Mouse (Mus musculus) ovary, postnatal 36 days (tissue): ENCODE data around the gene C330021F23Rik.

ENCODE experiments used
- DNase-seq: peaks from one replicate; pipeline ENCODE4 v3.0.0; 2022; ENCODE audit warnings: low spot score, mixed read lengths

The C330021F23Rik gene

DNA sequence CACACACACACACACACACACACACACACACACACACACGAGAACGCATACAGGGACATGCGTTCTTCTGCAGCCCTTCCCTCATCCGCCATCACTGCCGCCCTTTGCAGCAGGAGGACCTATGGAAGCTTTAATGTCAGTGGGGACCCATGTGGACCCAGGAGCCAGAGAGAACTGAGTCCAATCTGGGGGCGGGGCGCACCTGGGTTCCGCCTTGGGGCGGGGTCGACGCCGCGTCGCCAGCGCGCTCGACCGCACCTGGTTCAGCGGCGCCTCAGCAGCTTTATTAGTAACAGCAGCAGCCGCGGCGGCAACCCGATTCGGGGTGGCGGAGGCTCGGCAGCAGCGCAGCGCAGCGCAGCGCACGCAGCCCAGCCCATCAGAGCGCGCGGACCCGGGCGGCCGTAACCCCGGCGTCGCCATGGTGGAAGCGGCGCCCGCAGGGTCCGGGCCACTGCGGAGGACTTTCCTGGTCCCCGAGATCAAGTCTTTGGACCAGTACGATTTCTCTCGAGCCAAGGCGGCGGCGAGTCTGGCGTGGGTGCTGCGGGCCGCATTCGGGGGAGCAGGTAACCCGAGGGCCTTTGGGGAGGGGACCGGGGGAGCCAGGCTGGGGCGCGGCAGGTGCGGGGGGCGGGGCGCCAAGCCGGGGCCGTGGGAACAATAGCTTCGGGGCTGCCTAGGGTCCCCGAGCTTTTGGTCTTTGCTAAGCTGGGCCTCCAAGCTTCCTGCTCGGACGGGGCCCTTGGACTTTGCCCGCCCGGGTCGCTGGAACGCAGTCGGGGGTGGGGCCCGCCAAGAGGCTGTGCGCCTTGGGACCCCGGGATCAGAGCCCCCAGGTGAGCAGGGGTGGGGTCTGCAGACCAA is 19.8 kb downstream of the C330021F23Rik start:
- peak; percentile 67 for DNase-seq

DNA sequence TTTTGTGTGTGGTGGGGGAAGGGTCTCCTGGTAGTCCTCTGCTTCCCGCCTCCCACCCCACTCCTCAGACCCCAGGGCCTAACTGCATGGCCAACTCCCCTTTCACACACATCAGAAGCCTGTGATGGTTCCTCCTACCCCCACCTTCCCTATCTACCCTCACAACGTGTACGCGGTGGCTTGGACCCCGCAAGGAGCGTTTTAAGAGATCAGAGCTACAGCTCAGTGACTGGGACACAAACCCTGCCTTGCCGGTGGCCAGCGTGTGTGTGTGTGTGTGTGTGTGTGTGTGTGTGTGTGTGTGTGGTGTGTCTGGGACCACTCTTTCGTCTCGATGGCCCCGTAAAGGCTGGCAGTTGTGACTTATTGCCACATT is 20.5 kb downstream of the C330021F23Rik start:
- DNase-seq, result no peak

DNA sequence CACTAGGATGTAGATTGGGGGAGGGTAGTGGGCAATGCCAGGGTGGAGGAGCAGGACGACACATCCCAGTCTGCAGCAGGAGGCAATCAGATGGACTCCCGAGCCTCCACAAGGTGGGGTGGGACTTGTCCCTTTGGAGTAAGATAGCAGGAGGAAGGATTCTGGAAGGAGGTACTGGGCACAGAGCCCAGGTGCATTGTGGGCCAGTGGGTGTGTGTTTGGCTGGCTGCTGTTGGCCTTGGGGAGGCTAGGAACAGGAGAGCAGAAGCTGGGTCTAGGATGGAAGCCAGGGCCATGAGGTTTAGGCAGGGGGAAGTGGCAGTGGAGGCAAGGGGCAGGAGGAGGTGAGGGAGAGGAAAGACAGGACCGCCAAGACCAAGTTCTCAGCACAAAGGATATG is 25.7 kb downstream of the C330021F23Rik start:
- peak; percentile 59 for DNase-seq

DNA sequence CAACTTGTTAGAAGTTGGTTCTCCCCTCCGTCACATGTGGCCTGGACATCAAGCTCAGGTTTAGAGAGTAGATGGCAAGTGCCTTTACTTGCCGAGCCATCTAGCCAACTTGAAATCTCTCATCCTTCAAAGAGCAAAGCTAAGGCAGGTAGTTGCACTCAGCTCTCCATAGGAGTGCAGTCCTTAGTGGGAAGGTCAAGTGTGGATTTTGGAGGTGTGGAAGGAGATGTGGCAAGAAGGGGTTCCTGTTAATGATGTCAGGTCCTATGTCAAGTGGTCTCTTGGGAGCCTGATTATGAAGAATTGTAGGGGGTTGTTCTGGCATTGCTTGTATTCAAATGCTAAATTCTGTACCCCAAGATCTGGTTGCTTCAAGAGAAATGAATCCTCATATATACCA is 26.7 kb downstream of the C330021F23Rik start:
- DNase-seq, result no peak

DNA sequence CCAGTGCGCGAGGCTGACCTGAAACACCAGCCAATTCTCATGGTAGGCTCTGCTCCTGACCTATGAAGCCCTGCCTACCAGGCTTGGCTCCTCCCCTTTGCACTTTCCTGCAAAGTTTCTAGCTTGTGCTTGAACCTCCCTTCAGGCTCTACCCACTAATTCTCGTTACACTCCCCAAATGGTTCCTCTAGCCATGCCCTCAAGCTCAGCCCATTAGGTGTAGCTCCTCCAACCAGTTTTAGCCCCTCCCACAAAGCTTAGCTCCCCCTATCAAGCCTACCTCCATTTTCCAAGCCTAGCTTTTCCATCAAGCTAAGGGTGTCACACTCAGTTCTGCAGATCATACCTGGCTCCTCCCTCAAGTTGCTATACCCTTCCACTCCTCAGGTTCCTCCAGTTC is 30.3 kb downstream of the C330021F23Rik start:
- DNase-seq, result no peak

DNA sequence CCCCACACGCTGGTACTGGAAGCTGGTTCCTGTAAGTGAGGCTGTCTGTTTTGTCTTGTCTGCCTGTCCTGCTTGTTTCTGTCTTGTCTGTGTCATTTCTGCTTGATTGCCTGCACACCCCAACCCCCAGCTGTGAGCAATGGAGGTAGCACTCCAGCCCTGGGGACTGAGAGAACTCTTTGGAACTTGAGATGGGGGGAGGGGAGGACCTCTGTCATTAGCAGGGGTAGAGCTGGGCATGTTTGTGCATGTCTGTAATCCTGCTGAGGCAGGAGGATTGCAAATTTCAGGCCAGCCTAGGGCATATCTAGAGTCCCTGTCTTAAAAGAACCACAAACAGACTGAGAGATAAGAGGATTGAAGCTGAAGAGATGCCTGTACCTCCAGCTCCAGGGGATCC is 31.4 kb downstream of the C330021F23Rik start:
- no peak for DNase-seq

DNA sequence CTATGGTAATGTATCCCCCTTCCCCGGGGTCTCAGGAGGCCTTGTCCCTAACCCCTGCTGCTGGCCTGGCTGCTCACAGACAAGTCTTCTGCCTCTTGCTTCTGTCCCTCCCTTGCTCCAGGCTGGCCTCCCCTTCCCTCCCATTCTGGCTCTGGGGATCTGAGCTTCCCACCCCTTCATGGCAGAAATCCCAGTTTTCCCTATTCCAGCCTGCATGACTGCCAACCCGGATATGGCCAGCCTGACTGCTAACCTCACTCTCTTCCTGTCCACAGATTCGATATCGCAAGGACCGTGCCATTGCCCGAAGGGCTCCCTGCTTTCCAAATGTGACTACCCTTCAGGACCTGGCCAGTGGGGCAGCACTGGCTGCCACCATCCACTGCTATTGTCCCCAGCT is 32.6 kb downstream of the C330021F23Rik start:
- DNase-seq, result peak; percentile 39

DNA sequence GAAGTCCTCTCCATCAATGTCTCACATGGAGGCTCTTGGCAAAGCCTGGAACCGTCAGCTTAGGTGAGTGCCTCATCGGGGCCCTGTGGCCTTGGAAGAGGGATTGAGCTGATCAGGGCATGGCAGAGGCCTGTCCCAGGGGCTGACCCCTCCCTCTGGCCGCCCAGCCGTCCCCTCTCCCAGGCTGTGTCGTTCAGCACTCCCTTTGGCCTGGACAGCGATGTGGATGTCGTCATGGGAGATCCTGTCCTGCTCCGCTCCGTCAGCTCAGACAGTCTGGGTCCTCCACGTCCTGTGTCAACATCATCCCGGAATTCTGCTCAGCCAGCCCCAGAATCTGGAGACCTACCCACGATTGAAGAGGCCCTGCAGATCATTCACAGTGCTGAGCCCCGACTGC is 35.6 kb downstream of the C330021F23Rik start:
- no peak for DNase-seq

DNA sequence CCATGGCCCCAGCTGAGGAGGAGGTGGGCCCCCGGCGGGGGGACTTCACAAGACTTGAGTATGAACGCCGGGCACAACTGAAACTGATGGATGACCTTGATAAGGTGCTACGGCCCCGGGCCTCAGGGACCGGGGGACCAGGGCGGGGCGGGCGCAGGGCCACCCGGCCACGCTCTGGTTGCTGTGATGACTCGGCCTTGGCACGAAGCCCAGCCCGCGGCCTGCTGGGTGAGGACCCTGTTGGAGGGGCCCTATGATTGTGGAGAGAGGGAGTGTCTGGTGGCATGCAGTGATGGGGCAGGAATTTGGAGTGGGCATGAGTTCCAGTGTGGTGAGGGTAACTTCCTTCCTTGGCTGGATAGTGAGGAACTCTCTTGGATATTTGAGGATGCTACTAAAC is 38.8 kb downstream of the C330021F23Rik start:
- DNase-seq, result peak; percentile 47

DNA sequence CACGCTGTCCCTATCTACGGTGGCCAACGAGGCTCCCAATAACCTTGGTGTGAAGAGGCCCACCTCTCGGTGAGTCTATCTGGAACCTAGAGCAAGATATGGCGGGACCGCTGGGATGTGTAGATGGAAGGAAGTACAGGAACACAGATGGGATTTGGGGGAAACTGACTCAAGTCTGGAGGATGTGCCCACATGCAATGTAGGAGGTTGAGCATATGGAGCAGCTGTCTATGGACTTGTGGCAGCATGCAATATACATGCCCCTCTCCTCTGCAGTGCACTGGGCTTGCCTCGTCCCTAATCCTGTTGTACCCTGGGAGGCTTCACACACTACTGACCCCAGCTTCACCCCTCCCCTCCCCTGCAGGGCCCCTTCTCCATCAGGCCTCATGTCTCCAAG is 40.0 kb downstream of the C330021F23Rik start:
- no peak for DNase-seq

DNA sequence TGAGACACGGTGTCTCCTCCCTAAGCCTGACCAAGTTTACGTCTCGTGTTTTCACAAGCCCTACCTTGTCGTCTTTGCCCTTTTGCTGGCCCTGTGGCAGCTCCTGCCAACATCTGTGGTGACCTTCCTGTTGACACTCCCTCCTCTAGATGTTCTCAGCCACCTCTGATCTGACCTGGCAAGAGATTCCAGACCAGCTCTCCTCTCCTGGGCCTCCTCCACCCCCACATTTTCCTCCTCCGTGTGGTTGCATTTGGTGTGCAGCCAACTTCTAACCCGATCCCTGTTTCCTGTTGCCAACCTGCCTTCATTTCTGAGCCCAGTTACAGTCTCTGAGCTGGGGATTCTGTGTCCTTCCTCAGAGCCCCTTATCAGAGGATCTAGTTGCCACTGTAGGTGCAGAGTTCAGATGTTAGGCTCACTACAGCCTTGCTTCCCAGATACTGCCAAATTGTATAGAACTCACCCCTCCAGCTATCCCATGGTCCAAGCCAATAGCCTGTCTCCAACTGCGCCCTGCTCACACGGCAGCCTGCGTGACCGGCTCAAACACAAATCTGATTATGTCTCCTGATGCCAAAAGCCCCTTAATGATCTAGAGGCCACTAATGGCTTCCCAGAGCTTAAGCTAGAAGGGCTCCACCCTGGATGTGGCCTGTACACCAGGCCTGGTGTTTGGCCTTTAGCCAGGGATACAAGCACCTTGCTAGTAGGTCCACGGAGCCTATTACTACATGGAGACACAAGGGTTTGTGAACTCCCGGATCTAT is 41.4 kb downstream of the C330021F23Rik start:
- peak; percentile 51 for DNase-seq

DNA sequence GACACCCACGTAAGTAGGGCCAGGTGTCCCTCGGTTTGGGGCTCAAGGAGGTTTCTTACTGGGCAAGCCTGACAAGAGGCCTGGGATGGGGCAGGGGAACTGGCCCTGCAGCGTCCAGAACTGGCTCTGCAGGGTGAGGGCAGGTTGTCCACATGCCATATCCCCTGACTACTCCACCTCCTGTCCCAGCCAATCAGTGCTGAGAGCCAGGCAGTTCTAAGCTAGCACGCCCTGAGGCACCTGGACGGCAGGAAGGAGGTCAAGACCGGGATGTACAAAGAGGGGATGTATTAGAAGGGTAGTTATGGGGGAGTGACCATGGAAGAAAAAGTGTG is 42.0 kb downstream of the C330021F23Rik start:
- no peak for DNase-seq

DNA sequence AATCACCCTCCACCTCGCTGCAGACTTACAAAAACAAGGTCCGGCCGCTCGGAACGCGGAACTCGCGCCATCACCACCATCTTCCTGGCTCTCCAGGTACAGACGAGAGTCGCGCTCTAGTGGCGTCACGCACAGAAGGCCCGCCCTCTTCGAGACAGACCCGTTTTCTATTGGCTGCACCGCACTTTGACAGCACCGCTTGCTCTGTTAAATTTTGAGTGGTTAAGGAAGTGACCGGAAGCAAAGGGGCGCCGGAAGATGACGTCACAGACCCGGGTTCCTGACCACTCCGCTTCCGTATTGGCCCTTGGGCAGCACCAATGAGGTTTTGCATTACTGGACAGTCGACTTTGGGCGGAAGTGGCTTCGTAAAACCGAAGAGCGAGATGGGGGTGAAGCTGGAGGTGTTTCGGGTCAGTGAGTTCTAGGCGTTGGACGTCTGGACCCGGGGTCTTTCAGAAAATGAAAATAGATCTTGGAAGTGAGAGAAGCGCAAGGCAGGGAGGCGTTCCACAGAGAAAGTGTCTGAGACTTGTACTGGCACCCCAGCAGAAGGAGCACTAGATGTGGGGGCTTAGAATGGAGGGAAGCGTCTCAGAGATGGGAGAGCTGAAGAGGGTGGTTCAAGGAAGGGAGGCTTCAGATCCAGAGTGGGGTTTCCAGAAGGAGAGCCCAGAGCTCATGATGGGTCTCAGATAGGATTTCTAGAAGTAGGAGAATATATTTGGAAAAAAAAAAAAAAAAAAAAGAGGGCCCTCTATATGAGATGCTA is 53.6 kb downstream of the C330021F23Rik start, which contains the start of the genes Xab2 and Pet100:
Gene Xab2, minus strand, starts transcription at position 118 of the 772 bp plus-strand sequence.
Gene Pet100, plus strand, starts transcription at position 350 of the 772 bp plus-strand sequence.
- peak; percentile 97 for DNase-seq

DNA sequence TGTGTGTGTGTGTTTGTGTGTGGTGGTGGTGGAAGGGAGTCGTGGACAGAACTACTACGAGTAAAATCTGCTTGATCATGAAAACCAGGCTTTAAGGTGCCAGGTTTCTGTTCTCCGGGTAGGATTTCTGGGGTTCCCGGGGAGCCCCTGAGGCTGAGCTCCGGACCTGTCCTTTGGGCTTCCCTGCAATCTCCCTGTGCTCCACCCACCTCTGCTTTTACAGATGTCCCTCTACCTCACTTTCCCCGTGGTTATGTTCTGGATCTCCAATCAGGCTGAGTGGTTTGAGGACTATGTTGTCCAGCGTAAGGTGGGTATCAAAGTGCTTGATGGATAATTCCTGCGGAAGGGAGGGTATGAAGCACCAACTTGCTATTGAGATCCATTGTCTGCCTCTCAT is 54.3 kb downstream of the C330021F23Rik start:
- no peak for DNase-seq

DNA sequence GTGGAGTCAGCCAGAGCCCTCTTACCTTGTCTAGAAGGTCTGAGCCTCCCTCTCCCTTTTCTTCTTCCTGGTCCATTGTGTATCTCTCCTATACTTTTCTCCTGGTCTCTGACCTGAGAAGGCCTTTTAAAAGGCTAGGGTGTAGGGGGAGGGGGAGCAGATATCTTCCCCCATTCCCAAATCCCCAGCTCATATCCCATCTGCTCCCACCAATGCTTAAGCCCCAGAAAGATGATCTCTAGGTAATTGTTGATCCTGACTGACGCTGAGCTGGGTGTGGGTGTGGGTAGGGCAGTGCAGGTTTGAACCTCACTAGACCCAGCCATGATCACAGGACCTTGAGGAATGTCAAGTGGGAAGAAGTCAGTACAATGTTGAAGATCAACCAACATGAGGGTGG is 57.7 kb downstream of the C330021F23Rik start, which contains the start of gene Pcp2:
Gene Pcp2, minus strand, starts transcription at position 101 of the 400 bp plus-strand sequence.
- DNase-seq, result no peak

DNA sequence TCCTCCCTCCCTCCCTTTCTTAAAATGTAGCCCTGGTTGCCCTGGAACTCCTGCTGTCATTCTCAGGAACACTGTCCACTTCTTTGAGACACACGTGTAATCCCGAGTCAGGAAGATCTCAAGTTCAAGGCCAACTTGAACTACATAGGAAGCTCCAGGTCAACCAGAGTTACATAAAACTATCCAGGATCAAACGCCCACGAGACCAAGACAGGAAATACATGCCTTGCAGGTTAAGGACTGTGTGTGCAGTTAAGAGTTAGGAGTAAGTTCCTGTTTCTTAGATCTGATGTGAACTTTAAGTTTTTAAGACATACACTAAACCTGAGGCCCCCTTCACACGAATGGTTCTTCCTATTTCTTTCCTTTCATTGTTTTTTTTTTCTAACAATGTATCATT is 59.2 kb downstream of the C330021F23Rik start:
- no peak for DNase-seq

DNA sequence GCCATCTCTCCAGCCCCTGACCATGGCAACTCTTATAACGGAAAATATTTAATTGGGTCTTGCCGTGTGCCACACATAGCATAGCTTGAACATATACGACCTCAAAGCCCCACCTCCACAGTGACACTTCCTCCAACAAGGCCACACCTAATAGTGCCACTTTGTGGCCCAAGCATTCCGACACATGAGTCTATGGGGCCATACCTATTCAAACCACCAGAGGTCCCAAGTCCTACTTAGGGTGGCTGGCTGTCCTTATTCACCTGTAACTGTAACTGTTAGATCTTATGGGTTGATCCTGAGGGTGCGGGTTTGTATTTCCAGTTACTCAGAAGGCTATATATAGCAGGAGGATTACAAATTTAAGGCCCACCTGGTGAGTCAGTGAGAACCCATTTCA is 60.2 kb downstream of the C330021F23Rik start:
- DNase-seq, result no peak

DNA sequence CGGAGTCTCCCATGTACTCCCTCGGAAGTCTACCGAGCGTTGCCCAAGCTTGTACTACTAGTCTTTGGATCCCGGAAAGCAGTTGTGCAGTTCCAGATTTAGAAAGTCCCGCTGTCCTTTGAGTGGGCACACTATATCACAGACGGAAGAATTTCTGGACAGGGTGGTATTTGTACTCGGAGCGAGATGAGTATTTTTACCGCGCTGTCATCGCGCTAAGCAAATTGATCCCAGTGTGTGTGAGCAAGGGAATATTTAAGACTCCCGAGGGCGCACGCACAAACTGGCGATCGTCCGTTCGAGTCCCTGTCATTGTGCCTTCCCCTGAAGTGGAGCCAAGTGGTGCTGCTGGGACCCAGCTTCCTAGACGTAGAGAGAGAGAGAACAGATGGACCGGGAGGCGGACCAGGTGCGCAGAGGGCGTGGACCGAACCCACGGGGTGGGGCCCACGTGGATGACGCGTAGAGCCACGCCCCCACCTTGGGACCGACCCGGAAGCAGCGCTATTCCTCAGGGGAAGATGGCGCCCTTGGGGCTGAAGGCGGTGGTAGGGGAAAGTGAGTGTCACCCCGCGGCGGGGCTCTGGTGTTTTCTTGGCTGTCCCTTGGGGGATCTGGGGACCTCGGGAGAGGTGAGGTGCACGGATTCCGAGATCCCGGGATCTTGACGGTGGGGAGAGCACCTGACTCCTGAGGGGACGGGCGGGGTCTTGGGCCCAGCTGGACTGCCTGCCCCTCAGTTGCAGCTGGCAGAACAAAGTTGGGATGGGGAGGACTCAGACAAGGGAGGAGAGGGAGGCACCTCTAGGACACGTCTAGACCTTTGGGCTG is 63.1 kb downstream of the C330021F23Rik start, which contains the start of gene Stxbp2:
Gene Stxbp2, plus strand, starts transcription at position 309 of the 831 bp plus-strand sequence.
- DNase-seq, result peak; percentile 75

DNA sequence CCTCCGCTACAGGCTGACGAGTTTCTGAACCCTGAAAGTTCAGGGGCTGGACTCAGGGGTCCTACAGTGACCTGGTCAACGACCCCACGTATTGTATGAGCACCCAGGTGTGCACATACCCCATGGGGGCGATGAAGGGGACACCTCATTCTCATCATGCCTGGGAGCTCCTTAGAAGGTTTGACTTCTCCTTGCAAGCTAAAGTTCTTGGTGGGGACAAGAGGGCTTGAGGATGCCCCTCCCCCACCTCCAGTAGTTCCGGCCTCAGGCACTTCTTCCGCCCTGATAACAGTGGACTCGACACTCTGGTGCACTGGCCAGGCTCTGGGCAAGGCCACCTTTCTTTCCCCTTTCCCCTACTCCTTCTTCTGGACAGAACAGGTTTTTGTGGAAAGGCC is 63.7 kb downstream of the C330021F23Rik start:
- DNase-seq, result no peak
